Mouse (Mus musculus) cerebellum, adult 2 months (tissue): ENCODE data around the gene Defb21.

Experiments used
- CTCF ChIP-seq: fragments of 200-500 bp; IDR thresholded peaks from 2 replicates; pipeline ENCODE4 v1.5.1; 2011; ENCODE audit warnings: low read depth, mild to moderate bottlenecking, control low read depth, low read length, moderate library complexity, borderline replicate concordance; ENCODE audit not compliant: insufficient read depth
- POLR2A ChIP-seq: fragments of 200-500 bp; IDR thresholded peaks from 2 replicates; pipeline ENCODE4 v1.6.1; 2011; ENCODE audit warnings: low read length, control low read depth, borderline replicate concordance; ENCODE audit not compliant: insufficient read depth

DNA sequence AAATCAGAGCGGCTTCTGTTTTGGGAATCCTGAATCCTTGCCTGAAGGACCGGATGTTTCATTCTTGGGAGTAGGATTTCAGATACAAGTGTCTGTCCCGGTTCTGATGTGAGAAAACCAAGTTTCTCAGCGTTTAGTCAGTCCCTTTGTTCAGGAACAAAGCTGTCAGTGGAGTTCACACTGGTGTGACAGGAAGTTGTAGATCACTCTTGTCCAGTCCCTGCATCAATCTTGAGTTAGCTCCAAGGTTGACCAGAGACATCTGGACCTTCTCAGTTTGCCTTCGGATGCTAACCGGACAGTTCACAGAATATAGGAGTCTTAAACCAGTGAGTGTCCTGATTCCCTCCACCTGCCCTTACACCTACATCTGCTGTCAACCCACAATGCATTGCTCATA, 35.2 kb downstream of the Defb21 start:
- TF ChIP-seq POLR2A: no peak
- TF ChIP-seq CTCF: no peak
